Mouse (Mus musculus): ENCODE data around the gene Npr2.
"Not testable (repeated sequence)": the region's sequence is repeated elsewhere in the genome, so short reads cannot be mapped to it uniquely, and the experiment has no call there.

Gene Npr2

DNA sequence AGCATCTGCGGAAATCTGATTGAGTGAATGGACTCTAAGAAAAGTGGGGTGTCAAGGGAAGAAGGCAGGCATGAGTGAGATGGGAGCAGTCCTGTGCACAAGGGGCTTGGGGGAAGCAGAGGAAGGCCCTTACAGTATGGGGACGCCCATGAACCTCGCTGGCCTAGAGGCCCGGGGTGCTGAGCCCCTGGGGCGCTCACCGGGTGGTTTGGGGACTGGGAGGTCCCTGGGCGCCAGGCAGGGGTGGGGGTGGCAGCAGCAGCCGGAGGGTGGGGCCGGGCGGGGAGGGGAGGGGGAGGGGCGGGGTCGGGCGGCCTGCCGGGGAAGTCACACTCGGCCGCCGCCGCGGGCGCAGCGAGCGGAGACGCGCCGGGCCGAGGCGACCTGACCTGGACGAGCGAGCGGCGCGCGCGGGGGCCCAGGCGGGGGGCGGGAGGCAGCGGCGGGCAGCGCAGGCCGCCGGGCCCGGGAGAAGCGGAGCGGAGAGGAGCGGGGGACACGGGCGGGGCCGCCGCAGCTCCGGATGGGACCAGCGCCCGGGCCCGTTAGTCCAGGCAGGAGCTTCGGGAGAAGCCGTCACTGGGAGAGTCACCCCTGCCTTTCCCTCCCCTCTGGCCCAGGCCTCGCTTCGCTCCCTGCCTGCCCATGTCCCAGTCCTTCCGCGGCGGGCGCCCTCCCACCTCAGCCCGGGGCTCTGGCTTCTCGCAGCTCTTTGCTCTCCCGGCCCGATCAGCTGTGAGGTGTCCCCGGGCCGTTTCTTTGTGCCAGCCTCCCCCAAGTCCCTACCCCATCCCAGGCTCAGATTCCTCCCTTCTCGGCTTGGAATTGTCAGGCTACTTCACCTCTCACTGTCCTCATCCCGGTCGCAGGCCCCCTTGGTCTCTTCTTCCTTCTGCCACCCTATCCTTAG, at the start of gene Npr2:
Gene Npr2, plus strand, starts transcription at position 890 of the 910 bp plus-strand sequence.
- DNase-seq, result peak; percentile 13 to 24

DNA sequence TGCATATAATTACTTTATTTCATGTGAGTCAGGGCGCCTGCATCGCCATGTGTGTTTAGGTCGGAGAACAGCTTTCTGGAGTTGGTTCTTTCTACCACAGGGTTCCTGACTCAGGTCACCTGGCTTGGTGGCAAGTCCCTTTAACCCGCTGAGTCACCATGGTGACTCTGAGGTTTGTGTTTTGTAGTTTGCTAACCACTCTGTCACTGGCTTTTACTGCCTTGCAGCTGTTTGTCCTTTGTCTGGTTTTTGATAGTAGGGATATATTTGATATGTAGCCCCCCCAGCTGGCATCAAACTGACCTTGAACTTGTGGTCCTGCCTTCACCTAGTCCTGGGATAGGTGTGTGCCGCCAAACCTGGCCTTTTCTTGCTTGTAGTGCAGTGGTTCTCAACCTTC, 49.5 kb upstream of the Npr2 start:
- no peak for DNase-seq

DNA sequence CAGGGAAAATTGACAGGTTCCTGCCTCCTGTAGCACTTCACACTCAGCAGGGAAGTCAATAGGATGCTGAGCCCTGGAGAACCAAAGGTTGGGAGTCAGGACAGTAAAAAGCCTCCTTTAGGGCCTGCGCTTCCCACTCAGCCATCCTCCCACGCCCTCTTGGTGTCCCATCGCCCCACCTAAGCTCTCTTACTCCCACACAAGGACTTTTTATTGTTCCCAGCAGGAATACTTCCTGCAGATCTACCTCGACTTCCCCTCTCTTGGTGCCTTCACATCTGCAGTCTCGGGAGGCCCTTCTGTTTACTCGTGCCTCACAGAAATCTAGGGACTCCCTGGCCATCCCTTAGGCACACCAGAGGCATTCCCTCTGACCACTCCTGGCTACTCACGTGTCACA, 48.3 kb upstream of the Npr2 start:
- DNase-seq, result no peak

DNA sequence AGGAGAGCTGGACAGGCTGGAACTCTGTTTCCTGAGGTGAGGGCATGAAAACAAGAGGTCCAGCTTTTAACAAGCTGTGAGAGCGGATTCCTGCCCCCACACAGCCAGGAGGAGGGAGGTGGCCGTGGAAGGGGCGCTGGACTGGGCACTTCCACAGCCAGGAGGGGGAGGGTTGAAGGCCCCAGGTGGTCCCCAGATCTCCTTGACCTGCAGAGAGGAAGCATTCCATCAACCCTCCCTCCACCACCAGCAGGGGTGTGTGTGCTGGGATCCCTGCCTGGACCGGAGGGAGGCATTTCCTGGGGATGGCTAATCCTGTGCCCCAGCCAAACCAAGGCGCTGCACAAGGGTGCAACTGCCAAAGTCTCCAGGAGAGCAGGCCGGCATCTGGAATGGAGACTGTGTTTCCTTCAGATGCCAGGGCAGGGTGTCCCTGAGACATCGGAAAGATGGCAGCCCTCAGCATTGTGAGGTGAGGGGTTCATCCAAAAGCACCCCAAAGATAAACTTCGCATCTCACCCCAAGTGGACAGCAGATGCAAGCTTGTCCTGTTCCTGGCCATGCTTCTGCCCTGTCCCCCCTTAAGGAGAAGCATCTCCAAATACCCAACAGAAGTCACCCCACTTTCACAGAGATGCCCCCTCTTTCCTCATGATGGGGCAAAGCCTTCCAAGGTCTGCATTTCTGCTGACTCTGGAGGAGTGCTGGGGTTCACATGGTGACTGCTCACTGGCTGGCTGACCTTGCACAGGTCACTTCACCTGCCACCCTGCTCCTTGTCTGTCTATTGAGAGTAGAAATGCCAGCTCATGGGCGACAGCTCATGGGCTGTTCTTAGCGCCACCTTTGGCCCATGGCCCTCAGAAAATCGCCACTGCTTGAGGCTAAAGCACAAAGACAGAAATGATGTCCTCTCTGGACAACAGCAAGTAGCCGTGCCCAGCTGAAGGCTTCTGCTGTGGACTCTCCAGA, 47.0 kb upstream of the Npr2 start, which contains the start of gene Msmp:
Gene Msmp, minus strand, starts transcription at position 51 of the 973 bp plus-strand sequence.
- peak; percentile 54 to 65 for DNase-seq

DNA sequence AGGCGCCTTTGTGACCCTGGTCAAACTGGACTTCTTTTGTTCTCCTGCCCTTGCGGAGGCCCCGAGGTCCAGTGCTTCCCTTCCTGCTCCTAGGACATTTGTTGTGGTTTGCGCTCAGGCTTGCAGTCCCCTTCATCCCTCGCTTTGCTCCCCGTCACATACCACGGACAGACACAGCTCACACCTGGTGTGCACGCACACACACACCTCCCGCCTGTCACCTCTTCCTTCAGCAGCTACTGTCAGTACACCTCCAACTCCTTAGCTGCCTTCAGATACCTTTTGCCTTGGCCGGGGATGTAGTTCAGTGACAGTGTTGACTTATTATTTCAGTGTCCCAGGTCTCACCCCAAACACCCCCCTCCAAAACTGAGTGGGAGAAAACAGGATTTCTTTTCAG, 46.1 kb upstream of the Npr2 start:
- no peak for DNase-seq

DNA sequence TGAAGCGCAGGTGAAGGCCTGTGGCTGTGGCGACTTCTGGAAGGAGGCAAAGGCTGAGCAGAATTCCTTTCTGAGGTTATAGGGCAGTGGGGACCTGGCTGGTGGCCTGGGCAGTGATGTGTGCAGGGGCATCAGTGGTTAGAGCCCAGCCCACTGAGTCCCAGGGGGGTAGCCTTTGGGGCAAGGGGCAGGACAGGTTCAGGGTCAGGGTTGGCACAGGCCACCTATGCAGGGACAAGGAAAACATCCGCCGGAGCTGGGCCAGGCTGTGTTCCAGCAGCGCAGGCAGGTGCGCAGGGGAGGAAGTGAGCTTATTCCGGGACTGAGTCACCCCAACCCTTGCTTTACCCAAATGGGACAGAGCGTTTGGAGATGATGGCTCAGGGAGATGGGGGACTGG, 45.3 kb upstream of the Npr2 start:
- peak; percentile 89 for DNase-seq

DNA sequence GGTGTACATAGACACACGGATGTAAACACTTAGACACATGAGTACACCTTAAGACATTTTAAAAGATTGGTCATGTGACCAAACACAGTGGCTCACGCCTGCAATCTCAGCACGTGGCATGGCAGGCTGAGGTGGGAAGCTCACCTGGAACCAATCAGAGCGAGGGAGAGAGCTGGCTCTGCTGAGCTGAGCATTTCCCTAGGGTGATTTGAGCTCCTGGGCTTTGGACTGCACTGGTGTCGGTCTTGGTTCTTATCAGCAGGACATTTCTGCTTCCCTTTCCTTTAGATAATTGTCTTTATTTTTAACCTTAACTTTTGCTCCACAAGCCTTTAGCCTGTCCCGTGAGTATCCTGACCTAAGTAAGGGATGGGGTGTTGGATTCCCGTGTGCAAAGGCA, 44.1 kb upstream of the Npr2 start:
- peak in 1 of 2 experiments; percentile 37 for DNase-seq

DNA sequence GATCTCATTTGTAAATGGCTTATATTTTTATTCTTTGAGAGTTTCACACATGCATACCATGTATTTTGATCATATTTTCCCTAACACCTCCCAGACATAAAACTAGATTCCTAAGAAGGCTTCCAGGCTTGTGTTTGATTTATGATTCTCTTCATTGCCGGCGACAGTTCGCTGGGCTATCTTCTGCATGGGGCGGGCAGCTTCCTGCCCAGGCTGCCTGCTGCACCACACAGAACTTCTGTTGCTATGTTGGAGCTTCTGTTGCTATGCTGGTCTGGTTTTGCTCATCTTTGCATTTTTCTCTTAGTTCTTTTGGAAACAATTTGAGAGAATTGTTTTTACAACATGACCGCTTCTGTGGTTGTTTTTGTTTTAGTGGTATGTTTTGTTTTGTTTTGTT, 40.2 kb upstream of the Npr2 start:
- no peak for DNase-seq

DNA sequence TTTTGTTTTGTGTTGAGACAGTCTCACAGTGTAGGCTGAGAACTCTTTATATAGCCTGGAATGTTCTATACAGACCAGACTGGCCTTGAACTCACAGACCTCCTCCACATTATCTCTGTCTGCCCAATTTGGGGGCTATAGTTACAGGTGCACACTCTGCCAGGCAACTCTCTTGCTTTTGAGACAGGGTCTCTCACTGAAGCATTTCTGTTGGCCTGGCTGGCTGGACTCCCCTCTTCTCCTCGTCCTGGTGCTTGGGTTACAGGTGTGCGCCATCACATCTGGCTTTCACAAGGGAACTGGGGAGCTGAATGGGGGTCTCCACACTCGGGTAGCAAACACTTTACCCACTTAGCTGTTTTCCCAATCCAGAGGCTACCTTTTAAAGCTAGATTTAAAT, 39.8 kb upstream of the Npr2 start:
- DNase-seq, result no peak

DNA sequence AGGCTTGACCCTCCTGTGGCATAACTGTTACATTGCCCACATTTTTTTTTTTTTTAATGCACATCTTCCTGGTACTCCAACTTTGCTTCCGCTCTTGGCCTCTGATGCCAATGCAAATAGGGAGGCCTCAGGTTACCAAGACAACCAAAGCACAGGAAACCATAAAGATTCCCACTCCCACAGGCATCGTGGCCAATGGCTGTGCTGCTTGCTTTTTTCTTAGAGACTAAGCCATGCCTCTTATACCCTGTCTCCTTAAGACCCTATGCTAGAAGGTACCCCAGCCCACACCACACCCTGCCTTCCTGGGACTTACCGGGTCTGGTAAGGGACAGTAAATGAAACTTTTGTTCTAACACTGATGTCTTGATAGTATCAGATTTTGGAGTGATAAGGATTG, 38.3 kb upstream of the Npr2 start:
- no peak for DNase-seq

DNA sequence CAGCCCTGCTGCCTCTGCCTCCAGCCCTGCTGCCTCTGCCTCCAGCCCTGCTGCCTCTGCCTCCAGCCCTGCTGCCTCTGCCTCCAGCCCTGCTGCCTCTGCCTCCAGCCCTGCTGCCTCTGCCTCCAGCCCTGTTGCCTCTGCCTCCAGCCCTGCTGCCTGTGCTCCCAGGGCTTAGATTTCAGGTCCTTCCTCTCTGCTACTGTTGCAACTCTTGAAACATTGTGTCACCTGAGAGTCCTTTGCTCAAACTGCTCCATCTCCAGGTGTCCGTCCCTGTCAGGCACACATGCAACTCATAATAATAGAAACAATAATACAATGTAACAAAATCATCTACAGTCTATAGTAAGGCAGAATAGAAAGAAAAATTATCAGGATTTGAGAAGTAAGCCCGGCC, 35.1 kb upstream of the Npr2 start:
- not testable (repeated sequence) for DNase-seq

DNA sequence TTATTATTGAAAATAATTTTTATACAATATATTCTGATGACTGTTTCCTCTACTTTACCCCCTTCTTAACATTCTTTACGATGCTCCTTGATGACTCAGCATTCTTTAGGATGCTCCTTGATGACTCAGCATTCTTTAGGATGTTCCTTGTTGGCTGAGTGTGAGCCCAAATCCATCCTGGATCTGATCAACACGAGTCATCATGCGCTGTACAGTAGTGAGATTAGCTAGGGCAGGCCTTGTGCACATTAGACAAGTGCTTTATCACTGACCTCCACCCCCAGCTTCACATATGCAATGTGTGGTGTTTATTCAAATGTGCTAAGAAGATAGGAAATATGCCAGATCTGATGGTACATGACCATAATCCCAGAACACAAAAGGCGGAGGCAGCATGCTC, 33.5 kb upstream of the Npr2 start:
- no peak for DNase-seq

DNA sequence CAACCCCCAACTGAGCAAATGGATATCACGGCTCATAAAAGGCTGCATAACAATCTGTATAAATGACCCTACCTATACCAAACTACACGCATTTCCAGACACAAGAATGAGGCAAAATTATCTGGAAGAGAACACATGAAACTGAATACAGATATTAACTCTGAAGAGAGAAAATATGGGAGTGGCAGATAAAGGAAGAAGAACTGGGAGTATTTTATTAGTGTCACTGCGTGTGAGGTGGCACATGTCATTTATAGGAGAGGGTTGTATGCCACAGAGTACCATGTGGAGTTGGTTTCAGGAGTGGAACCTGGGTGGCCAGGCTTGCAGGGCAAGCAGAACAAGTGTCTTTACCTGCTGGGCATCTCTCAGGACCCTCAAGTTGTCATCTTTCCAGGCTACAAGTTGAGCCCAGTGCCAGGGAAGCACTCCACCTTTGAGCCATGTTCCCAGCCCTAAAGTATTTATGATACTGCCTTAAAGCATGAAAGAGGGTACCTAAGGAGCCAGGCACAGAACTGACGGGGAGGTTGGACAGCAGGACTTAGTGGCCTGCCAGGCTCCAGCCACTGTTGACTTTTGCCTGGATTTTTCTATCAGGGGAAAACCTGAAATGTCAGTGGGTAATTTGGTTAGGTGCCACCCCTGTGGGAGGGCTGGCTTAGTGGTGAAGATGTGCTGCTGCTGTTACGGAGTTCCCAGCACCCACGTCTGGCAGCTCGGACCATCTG, 32.9 kb upstream of the Npr2 start:
- DNase-seq, result no peak

DNA sequence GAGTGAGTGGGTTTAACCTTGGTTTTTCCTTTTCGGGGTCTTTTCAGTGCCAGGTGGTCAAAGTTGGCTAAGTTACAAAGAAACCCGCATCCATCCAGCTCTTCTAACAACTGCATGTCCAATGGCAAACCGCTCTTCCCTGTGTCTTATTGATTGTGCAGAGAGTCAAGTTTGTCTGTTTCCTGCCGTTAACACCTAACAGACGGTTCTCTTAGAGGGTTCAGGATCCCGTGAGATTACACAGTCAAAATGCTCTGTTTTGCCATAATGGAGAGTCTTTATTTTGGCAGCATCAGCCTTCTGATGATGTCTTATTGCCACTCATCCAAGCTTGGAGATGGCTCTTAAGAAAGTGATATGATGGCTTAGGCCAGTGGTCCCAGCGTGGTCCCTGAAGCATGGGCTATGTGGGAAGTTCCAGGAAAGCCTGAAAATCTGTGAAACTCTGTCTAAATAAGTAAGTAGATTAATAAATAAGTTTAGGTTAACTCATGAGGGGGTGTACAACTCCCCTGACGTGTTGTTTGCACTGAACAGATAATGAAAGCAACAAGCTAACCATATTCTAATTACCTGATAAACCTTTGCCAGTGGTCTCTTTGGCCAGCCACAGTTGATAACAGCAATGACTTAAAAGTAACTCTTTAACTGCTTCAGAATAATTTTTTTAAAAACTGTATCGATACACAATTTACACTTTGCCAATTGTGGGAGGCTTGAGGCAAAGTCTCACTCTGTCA, 31.4 kb upstream of the Npr2 start:
- DNase-seq, result no peak

DNA sequence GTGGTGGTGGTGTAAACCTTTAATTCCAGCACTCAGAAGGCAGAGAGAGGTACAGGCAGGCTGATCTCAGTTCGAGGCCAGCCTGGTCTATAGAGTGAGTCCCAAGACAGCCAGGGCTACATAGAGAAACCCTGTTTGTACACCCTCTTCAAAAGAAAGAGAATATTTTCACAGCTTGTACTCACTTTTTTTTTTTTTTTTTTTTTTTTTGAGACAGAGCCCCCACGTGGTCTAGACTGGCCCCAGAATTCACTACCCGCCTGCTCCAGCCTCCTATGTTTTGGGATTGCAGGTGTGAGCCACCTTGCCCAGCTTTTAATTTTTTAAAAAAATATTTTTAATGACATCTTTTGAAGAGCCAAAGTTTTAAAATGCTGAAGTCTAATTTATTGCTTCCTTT, 27.6 kb upstream of the Npr2 start:
- no peak for DNase-seq

DNA sequence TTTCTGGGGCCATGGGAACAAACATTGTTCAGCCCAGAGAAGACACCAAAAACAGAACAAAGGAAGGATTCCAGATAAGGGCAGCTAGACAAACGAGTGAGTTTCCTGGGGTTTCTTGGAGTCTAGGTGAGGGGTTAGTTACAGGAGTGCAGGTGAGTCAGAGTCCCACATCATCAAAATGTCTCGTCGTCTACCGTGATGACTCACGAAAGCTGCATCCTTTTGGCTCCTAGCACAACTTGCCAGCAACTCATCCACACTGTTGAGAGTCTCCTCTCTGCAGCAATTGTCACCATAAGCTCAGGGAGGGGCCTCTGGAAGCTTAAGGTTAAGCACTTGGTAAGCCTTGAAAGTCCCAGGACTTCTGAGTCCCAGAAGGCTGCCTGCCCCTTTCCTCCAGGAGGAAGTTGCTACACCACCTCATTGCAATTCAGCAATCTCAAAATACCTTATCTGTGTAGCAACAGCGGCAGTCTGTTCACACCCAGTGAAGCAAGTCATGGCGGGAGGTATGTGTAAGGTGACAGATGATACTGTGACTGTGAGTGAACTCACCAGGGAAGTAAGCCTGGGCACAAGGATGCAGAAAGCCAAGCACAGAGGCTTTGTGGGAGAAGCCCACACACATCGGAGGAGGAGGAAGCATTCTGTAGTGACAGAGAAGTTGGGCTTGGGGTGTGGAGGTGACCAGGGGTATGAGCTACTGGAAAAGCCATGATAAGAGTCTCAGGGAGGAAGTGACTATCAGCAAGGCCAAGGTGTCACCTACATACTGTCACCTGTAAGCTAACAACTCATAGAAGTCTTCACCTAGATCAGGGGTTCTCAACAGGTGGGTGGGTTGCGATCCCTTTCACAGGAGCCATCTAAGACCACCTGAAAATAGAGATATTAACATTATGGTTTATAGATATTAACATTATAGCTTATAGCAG, 26.7 kb upstream of the Npr2 start:
- DNase-seq, result no peak

DNA sequence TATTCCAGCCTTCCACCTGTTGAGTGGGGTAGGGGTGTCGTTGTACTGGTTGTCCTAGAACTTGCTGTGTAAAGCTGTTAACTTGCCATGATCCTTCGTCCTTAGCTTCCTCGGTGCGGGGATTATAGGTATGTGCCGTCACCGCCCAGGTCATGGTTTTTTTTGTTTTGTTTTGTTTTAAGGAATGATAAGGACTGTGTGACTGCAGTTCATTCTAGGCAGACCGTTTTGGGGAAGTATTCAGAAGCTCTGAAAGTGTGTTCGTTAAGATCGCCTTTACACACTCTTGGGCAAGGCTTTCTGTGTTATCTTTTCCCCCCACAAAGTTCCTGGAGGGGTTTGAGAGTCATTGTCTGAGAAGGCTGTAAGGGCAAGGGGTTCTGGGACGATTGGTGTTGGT, 19.2 kb upstream of the Npr2 start:
- DNase-seq, result no peak

DNA sequence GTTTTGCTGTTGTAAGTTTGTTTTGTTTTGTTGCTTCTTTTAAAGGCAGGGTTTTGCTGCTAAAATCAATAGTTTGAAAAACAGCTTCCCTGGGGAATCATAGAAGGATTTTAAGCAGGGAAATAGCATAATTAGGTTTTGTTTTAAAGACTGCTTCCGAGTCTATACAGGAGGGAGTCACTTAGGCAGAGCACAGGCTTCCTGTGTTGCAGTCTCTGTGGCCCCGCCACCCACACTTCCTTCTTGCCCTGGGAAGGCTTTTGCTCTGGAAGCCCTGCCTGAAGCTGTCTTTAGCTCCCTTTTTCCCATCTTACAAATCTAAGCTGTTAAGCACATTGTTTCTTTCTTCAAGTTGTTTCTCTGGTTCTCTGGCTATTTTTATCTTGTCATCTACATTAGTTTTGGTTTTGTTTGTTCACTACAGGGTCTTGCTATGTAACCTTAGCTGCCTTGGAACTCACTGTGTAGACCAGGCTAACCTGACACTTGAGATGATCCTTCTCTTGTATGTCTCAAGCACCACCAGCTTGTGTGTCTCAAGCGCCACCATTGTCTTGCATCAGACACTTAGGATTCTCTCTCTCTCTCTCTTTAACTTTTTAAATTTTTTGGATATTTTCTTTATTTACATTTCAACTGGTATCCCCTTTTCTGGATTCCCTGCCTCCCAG, 18.5 kb upstream of the Npr2 start:
- DNase-seq, result no peak

DNA sequence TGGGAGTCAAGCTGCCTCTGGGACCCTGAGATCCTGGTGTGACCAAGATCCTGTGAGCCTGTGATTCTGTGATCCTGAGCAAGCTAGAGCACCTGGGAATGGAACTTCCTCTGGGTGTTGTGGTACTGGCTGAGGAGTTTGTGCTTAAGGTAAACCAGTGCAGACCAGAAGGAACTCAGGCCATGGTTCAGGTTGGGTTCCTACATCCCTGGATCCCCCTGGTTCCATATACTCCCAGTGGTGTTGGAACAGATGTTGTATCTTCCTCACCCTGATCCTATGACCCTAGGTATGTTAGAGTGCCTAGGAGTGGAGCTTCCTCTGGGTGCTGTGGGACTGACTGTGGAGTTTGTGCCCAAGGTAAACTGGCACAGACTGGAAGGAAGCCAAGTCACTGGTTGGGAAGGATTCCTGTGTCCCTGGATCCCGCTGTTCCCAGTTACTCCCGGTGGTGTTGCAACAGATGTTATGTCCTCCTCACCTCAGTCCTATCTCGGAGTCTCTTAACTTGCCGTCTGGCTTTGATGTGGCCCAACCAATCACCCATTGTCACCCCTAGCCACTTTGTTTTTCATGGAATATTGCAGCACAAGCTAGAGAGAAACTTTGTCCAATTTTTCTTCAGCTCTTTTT, 11.5 kb upstream of the Npr2 start:
- DNase-seq, result no peak
